Mouse (Mus musculus) liver, embryonic 11.5 days (tissue): ENCODE data around the gene Olfr1385. TPM values are rescaled to one million over a fixed set of nuclear protein-coding genes. Genes with fewer than 3 reads are reported as not detected.
"Not testable (repeated sequence)": the region's sequence is repeated elsewhere in the genome, so short reads cannot be mapped to it uniquely, and the experiment has no call there.

Source experiments
- ATAC-seq: fragments of 200-750 bp; cut with Nextera tagmentation; replicated peaks from 2 replicates; pipeline ENCODE4 v1.8.0; 2017; ENCODE audit warnings: moderate number of reproducible peaks, mild to moderate bottlenecking, moderate TSS enrichment, moderate library complexity; ENCODE audit not compliant: low FRiP score
- DNase-seq: peaks from one replicate; pipeline ENCODE4 v3.0.0-alpha.2; 2017; ENCODE audit warnings: low spot score
- H3K27ac ChIP-seq: fragments of 300-500 bp; sonication (generic); 2 replicates; pipeline ENCODE4 v1.5.1; 2014; ENCODE audit warnings: mild to moderate bottlenecking, low read depth, low read length, control low read depth
- H3K27me3 ChIP-seq: fragments of 300-500 bp; sonication (generic); replicated peaks from 2 replicates; pipeline ENCODE4 v1.6.1; 2014; ENCODE audit warnings: low read length, mixed read lengths; ENCODE audit not compliant: control insufficient read depth, insufficient read depth
- H3K36me3 ChIP-seq: fragments of 300-500 bp; sonication (generic); 2 replicates; pipeline ENCODE4 v1.6.1; 2014; ENCODE audit warnings: mild to moderate bottlenecking, low read length, moderate library complexity, mixed read lengths; ENCODE audit not compliant: control insufficient read depth, insufficient read depth
- H3K4me1 ChIP-seq: fragments of 300-500 bp; sonication (generic); replicated peaks from 2 replicates; pipeline ENCODE4 v1.6.1; 2014; ENCODE audit warnings: low read length, mixed read lengths; ENCODE audit not compliant: control insufficient read depth, insufficient read depth
- H3K4me2 ChIP-seq: fragments of 300-500 bp; sonication (generic); 2 replicates; pipeline ENCODE4 v1.6.1; 2014; ENCODE audit warnings: mild to moderate bottlenecking, control low read depth, moderate library complexity
- H3K4me3 ChIP-seq: fragments of 300-500 bp; sonication (generic); 2 replicates; pipeline ENCODE4 v1.5.1; 2014; ENCODE audit warnings: low read depth, low read length, control low read depth
- H3K9ac ChIP-seq: fragments of 300-500 bp; sonication (generic); 2 replicates; pipeline ENCODE4 v1.6.1; 2014; ENCODE audit warnings: low read depth, low read length, control low read depth
- H3K9me3 ChIP-seq: fragments of 300-500 bp; sonication (generic); 2 replicates; pipeline ENCODE4 v1.6.1; 2016; ENCODE audit warnings: low read length, inconsistent platforms, mixed read lengths; ENCODE audit not compliant: control insufficient read depth
- WGBS: fragments of 180-500 bp; shearing (Covaris S2); extraction: QIAGEN DNeasy Blood & Tissue Kit; methylation state at CpG from one replicate; pipeline ENCODE4 v1.1.7; 2014; 5-methylcytosine and 5-hydroxymethylcytosine counted together
- polyA plus RNA-seq: library from polyadenylated mRNA; unstranded; fragments of >200 nt; fragmentation: Nextera tagmentation; extraction: Ambion mirVana; gene quantifications from 2 replicates; pipeline ENCODE4 v1.2.1, GENCODE M21; 2014

The Olfr1385 gene
- polyA plus RNA-seq, 1 experiment from 2014 or later = not detected

DNA sequence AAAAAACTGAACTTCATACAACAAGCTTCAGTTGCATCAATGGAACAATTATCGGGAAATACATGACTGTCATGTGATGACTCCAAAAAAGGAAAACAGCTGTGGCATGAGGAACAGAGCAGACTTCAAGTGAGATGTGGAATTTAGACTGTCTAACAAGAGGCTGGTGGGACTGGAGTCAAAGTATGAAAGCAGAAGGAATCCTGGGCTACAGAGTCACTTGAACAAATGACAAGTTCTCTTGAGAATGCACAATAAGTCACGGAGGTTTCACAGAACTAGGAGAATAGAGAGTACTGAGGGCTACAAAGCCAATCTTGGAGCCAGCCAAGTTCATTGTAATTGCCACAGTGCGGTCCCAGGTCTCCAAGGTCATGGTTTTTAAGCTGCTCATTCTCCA lies 54.3 kb downstream of the Olfr1385 start, which contains the start of gene Olfr1381:
Olfr1381 (plus strand) TSS at position 301 of the 400 bp plus-strand sequence.
- not testable (repeated sequence) for H3K36me3 ChIP-seq, H3K4me3 ChIP-seq, H3K27ac ChIP-seq, DNase-seq, ATAC-seq, H3K9me3 ChIP-seq, H3K27me3 ChIP-seq, H3K9ac ChIP-seq, H3K4me2 ChIP-seq, H3K4me1 ChIP-seq
- 74% methylated on average over 3 of the region's 3 CpGs for WGBS

Other genes starting within 250 kb of the Olfr1385 start
- gene Mgat1, start 244.9 kb upstream of the Olfr1385 start, polyA plus RNA-seq = 41.7 and 43.3 TPM in 2 replicates
- gene Olfr1393, start 210.8 kb upstream of the Olfr1385 start, polyA plus RNA-seq = 0.13 TPM in 1 of 2 replicates, not detected in the other
- gene Olfr1392, start 203.8 kb upstream of the Olfr1385 start, polyA plus RNA-seq = not detected in 2 replicates
- gene Olfr10, start 184.3 kb upstream of the Olfr1385 start, polyA plus RNA-seq = not detected in 2 replicates
- gene Olfr1391, start 166.3 kb upstream of the Olfr1385 start, polyA plus RNA-seq = not detected in 2 replicates
- not detected in 2 replicates for gene Olfr1390, start 153.9 kb upstream of the Olfr1385 start, polyA plus RNA-seq
- gene Olfr1389, start 66.0 kb upstream of the Olfr1385 start, polyA plus RNA-seq = not detected in 2 replicates
- 0.19 and 0.21 TPM in 2 replicates for gene Olfr1388, start 52.4 kb upstream of the Olfr1385 start, polyA plus RNA-seq
- gene Olfr1387, start 33.7 kb upstream of the Olfr1385 start, polyA plus RNA-seq = not detected in 2 replicates
- not detected in 2 replicates for gene Olfr1386, start 24.0 kb upstream of the Olfr1385 start, polyA plus RNA-seq
- not detected in 2 replicates for gene Olfr1384, start 17.7 kb downstream of the Olfr1385 start, polyA plus RNA-seq
- gene Olfr1383, start 30.6 kb downstream of the Olfr1385 start, polyA plus RNA-seq = not detected in 2 replicates
- not detected in 2 replicates for gene Olfr1382, start 39.2 kb downstream of the Olfr1385 start, polyA plus RNA-seq
- gene Olfr1381, start 54.4 kb downstream of the Olfr1385 start, polyA plus RNA-seq = not detected in 2 replicates
- not detected in 2 replicates for gene Olfr1380, start 67.8 kb downstream of the Olfr1385 start, polyA plus RNA-seq
- gene Flt4, start 120.2 kb downstream of the Olfr1385 start, polyA plus RNA-seq = 9.2 and 9.9 TPM in 2 replicates
- not detected in 2 replicates for gene Scgb3a1, start 174.5 kb downstream of the Olfr1385 start, polyA plus RNA-seq
- 34.8 and 35.9 TPM in 2 replicates for gene Cnot6, start 223.7 kb downstream of the Olfr1385 start, polyA plus RNA-seq